Comparison of ENCODE assay signal across 17 mouse cellular contexts in the genomic region with DNA sequence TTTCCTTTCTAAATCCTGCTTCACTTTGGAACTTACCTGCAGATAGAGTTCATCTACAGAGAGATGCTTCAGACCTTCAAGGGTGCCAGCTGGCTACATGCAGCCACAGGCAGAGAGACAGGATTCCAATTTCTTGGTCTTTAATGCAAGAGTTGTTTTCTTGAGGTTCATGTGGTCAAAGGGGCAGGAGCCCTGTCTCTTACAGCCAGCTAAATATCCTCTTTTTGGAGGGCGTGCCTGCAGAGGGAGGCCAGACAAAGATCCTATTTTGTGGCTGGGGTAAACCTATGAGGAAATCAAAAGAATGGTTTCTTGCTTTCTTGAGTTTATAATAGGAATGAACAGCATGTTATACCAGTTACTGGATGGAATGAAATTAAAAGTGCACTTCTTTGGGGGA. TPM values are rescaled to one million over a fixed set of nuclear protein-coding genes. Genes with fewer than 3 reads are reported as not detected.
A peak's percentile ranks its signal among the peaks of the same experiment; 100 is the strongest.
DNase-seq lines count a peak whose midpoint lies in the region; ATAC-seq and TF ChIP-seq lines count a peak whose summit lies in the region.
"Had no signal": no experiment of that assay in that cellular context is flagged by ENCODE, and none has a peak within 500 bp of the region (broad histone marks: within the 10 kb centered on the region; RNA-seq: fewer than 3 reads in every experiment).

No protein-coding gene starts in this region.

- H3K27ac ChIP-seq in left cerebral cortex, adult 2 months = peak overlapping the region; percentile 8
- peak overlapping the region; percentile 75 for H3K27ac ChIP-seq in brown adipose tissue, adult 24 weeks (replicated peaks; ENCODE audit: low read depth, low read length)
- peak overlapping the region; percentile 63; the same call in 1 of the 2 replicates for H3K27ac ChIP-seq in limb, embryonic 15.5 days
- H3K27ac ChIP-seq: forebrain, embryonic 10.5 days; liver, embryonic 12.5 days; neural tube, embryonic 13.5 days had no signal

- DNase-seq in left cerebral cortex, adult 2 months (ENCODE audit: extremely low spot score in 1 of 2, low spot score in 2 of 2) = no peak
- DNase-seq in left cerebral cortex, adult 18-20 months (ENCODE audit: low spot score in 2 of 2) = no peak
- peak; percentile 59 for DNase-seq in 416B (ENCODE audit: low read depth)
- no peak for DNase-seq in adrenal gland, postnatal 10 days
- no peak for DNase-seq in MN1 (ENCODE audit: low spot score)
- DNase-seq: cerebellum, postnatal 14 days; gastrocnemius, postnatal 36 days; kidney, adult 11 months; kidney, postnatal 14 days; right cerebral cortex, postnatal 14 days had no signal

- ATAC-seq in limb, embryonic 15.5 days (ENCODE audit: insufficient number of reproducible peaks, low FRiP score, low TSS enrichment, low read depth) = no peak
- ATAC-seq: hindbrain, embryonic 16.5 days; liver, embryonic 12.5 days had no signal

- H3K4me2 ChIP-seq in limb, embryonic 15.5 days = no peak overlapping the region
- H3K4me2 ChIP-seq: heart, embryonic 12.5 days; liver, embryonic 12.5 days; neural tube, embryonic 13.5 days had no signal

- H3K27me3 ChIP-seq in limb, embryonic 15.5 days = no peaks in the 10 kb centered on the region
- H3K27me3 ChIP-seq: heart, embryonic 12.5 days; liver, embryonic 12.5 days; neural tube, embryonic 13.5 days had no signal

- TF ChIP-seq CTCF in left cerebral cortex, adult 2 months (IDR thresholded peaks at IDR 0.05) = no peak

- intact Hi-C loops in left cerebral cortex, adult 2 months (cut with DNase I) = loop anchor here (5.0 kb wide), 1 partner anchor 150 kb away; a partner anchor contains a TSS

- no peaks in the 10 kb centered on the region for H3K36me3 ChIP-seq in limb, embryonic 15.5 days
- H3K36me3 ChIP-seq: forebrain, embryonic 10.5 days; heart, embryonic 12.5 days; liver, embryonic 12.5 days; neural tube, embryonic 13.5 days had no signal

- no peak overlapping the region for H3K4me3 ChIP-seq in left cerebral cortex, adult 2 months
- no peak overlapping the region for H3K4me3 ChIP-seq in brown adipose tissue, adult 24 weeks (ENCODE audit: insufficient read depth, low read depth, low read length)
- no peak overlapping the region for H3K4me3 ChIP-seq in limb, embryonic 15.5 days
- H3K4me3 ChIP-seq: forebrain, embryonic 10.5 days; heart, embryonic 12.5 days; liver, embryonic 12.5 days; neural tube, embryonic 13.5 days had no signal

- H3K9me3 ChIP-seq in limb, embryonic 15.5 days = no peaks in the 10 kb centered on the region
- H3K9me3 ChIP-seq: forebrain, embryonic 10.5 days; heart, embryonic 12.5 days; liver, embryonic 12.5 days; neural tube, embryonic 13.5 days had no signal

- H3K9ac ChIP-seq in limb, embryonic 15.5 days = no peak overlapping the region
- H3K9ac ChIP-seq: heart, embryonic 12.5 days; liver, embryonic 12.5 days; neural tube, embryonic 13.5 days had no signal

- H3K4me1 ChIP-seq in brown adipose tissue, adult 24 weeks (ENCODE audit: control insufficient read depth, insufficient read depth, insufficient read length, low read length) = 0 out of 2 replicates have a peak, but pooled peaks cover 3% of the 10 kb centered on the region
- H3K4me1 ChIP-seq in limb, embryonic 15.5 days = peaks cover 5% of the 10 kb centered on the region; the same call in 1 of the 2 replicates
- H3K4me1 ChIP-seq: forebrain, embryonic 10.5 days; heart, embryonic 12.5 days; liver, embryonic 12.5 days; neural tube, embryonic 13.5 days had no signal

- 81% methylated on average over 1 of the region's 1 CpGs for WGBS in limb, embryonic 15.5 days

RNA-seq across cellular contexts. Expression of a gene that starts 33.5 kb away (rescaled TPM):
- total RNA-seq in left cerebral cortex, adult 2 months (2021) = under 1 TPM; 0.28 to 0.54 TPM
- total RNA-seq in left cerebral cortex, adult 18-20 months (2021) = under 1 TPM; 0.49 to 0.51 TPM
- polyA plus RNA-seq in brown adipose tissue, adult 24 weeks (2012; ENCODE audit: insufficient read depth, insufficient read length, missing spikeins) = not detected in 2 replicates
- 0.23 and 0.35 TPM in 2 replicates for polyA plus RNA-seq in limb, embryonic 15.5 days (2015; fragmentation: Nextera tagmentation; extraction: Ambion mirVana)
- total RNA-seq in adrenal gland, postnatal 10 days (2021) = 1 to 10 TPM; 2.6 to 2.7 TPM
- polyA plus RNA-seq: heart, embryonic 12.5 days had no signal

Comparison
In these comparisons a context has a peak if more than half of its experiments do, and no peak if none do; other contexts are left out.
1. H3K27ac ChIP-seq: peak in every context shown above with its lines; median percentile 75 in brown adipose tissue, adult 24 weeks; 63 in limb, embryonic 15.5 days; 8 in left cerebral cortex, adult 2 months.